Mouse (Mus musculus) heart, adult 8-10 months (tissue): ENCODE measurements at regions not wholly inside any gene's neighbourhood (a gene's known extent, or its start where the extent isn't known, plus 50 kb on each side); places are given as distances from the start of the nearest gene placed in this dataset.
"Not testable (repeated sequence)": the region's sequence is repeated elsewhere in the genome, so short reads cannot be mapped to it uniquely, and the experiment has no call there.

Experiments used
- DNase-seq: peaks from one replicate; pipeline ENCODE4 v3.0.0; 2022; ENCODE audit warnings: low spot score

DNA sequence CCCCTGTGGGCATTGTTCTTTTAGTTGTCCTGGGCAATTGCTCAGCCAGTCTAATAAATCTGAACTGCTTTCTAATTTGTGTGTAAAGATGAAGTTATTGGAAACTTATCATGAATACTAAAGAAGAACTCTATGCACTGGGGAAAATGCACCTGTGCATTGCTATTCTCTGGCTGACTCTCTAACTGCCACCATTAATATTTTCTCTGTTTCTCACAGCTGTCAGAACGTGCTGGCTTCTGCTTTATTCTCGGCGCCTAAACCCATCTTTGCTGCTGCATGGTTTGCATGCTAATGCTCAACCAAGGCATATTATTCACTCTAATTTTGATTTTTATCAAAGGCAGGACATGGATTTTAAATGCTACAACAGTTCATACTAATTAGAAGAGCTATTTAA is 128.9 kb upstream of the Gm527 start:
- DNase-seq = no peak

DNA sequence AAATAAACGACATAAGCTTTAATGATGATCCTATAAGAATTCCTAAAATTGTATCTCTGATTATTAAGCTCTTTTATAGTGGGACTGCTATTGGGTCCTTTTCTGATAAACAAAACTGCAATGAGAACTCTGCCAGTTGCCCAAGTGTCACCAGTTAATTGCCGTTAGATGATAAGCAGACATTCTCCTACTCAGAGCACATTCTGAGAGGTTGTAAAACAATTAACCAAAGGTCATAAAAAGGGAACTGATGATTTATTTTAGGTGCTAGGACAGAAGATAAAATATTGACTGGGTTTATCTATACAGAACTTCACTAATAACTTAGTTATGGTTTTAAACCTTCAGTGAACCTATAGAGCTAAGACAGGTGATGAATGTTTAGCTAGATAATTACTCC is 109.2 kb upstream of the Gm527 start:
- not testable (repeated sequence) for DNase-seq

GRCm38 (mm10) chr12:64810081-64810480 is 107.6 kb upstream of the Gm527 start:
- DNase-seq = no peak

GRCm38 (mm10) chr12:64815871-64816270 is 101.8 kb upstream of the Gm527 start:
- no peak for DNase-seq

- DNase-seq = peak; percentile 9
These were observed 100.5 kb upstream of the Gm527 start for GRCm38 (mm10) chr12:64817056-64817810.

DNA sequence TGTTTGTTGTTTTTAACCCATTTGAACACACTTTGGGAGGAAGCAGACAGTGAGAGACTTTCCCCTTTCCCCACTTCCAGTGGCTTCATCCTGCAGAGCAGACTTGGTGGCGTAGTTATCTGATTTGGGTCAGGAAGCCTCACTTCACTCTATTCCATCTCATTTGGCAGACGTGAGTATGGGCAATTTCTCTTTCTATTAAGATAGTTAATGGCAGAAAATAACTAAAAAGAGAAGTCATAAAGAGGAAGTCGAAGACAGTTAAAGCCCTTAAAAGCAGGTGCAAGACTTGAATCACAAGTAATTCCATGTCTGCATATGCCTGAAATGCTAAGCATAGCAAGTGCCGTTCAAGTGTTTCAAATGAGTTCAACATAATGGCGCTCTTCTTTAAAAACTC is 97.0 kb upstream of the Gm527 start:
- no peak for DNase-seq

DNA sequence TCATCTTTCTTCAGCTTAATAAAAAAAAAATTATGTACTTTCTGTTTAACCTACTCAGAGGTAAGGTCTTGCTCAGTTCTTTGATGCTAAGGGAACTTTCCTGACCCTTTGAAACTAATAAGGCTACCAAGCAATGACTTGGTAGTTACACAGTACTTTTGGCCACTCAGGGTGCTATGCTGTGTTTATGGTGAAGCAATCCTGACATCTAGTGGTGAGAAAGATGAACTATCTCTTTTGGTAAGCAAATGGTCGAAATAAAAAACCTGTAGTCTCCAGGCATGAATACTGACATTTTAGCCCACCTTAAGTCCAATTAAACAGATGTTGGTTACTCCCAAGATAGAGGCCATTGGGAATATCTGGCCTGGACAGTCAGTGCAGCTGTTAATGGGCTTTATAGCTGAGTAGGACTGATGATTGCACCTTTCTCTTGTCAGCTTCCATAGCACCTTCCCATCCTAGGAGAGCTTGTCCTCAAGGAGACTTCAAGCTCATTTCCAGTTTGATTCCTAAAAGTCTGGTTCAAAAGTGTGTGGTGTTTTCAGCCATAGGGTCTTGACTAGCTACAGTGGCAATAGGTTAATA is 88.0 kb upstream of the Gm527 start:
- peak; percentile 24 for DNase-seq

GRCm38 (mm10) chr12:64832313-64833151 is 85.2 kb upstream of the Gm527 start:
- DNase-seq = no peak

GRCm38 (mm10) chr12:64857709-64858108 is 60.0 kb upstream of the Gm527 start:
- no peak for DNase-seq
